Mouse (Mus musculus): Measurements from ENCODE around the gene Flt3. TPM values are rescaled to one million over a fixed set of nuclear protein-coding genes. Genes with fewer than 3 reads are reported as not detected.

Gene Flt3
- total and polyA plus RNA-seq, 3 experiments = 0.11 TPM; not detected in 2

- no peak for DNase-seq (ENCODE audit: low spot score)
- no peak for TF ChIP-seq POLR2AphosphoS5 (IDR thresholded peaks at IDR 0.05; ENCODE audit: insufficient replicate concordance, low read depth, low read length)
- H3K9me3 ChIP-seq (replicated peaks) = no peaks in the 10 kb centered on the region
- ATAC-seq (ENCODE audit: extremely low read depth, insufficient number of reproducible peaks, low FRiP score, poor library complexity, severe bottlenecking) = no peak
- no peaks in the 10 kb centered on the region for H3K4me1 ChIP-seq (ENCODE audit: insufficient read depth, low read depth, low read length)
- H3K27me3 ChIP-seq (ENCODE audit: insufficient read depth, low read length) = peaks cover 59% of the 10 kb centered on the region
- H3K4me3 ChIP-seq (ENCODE audit: low read depth, low read length) = no peak overlapping the region
- H3K36me3 ChIP-seq (replicated peaks) = no peaks in the 10 kb centered on the region
Observed at GRCm38 (mm10) chr5:147300001-147300363, 100.3 kb downstream of the Flt3 start.

- Histone ChIP-seq H3K36me3 (replicated peaks) (no peaks in the 10 kb centered on the region), H3K27me3 (ENCODE audit: insufficient read depth, low read length) (peaks cover 53% of the 10 kb centered on the region), H3K4me3 (ENCODE audit: low read depth, low read length) (no peak overlapping the region), H3K4me1 (ENCODE audit: insufficient read depth, low read depth, low read length) (no peaks in the 10 kb centered on the region), H3K9me3 (replicated peaks) (no peaks in the 10 kb centered on the region)
- DNase-seq (ENCODE audit: low spot score) = no peak
- no peak for ATAC-seq (ENCODE audit: extremely low read depth, insufficient number of reproducible peaks, low FRiP score, poor library complexity, severe bottlenecking)
- no peak for TF ChIP-seq TAL1 (conservative IDR thresholded peaks at IDR 0.05; ENCODE audit: low read depth, low read length)
Observed at GRCm38 (mm10) chr5:147299255-147300000, 100.9 kb downstream of the Flt3 start.

GRCm38 (mm10) chr5:147297249-147297648, 103.0 kb downstream of the Flt3 start:
- Histone ChIP-seq H3K36me3 (replicated peaks) (no peaks in the 10 kb centered on the region), H3K27me3 (ENCODE audit: insufficient read depth, low read length) (peaks cover 42% of the 10 kb centered on the region), H3K4me3 (ENCODE audit: low read depth, low read length) (no peak overlapping the region), H3K4me1 (ENCODE audit: insufficient read depth, low read depth, low read length) (no peaks in the 10 kb centered on the region; the same call in 1 of the 2 replicates), H3K9me3 (replicated peaks) (no peaks in the 10 kb centered on the region)
- ATAC-seq (ENCODE audit: extremely low read depth, insufficient number of reproducible peaks, low FRiP score, poor library complexity, severe bottlenecking) (no peak), DNase-seq (ENCODE audit: low spot score) (no peak)
- no peak for TF ChIP-seq POLR2AphosphoS5 (IDR thresholded peaks at IDR 0.05; ENCODE audit: insufficient replicate concordance, low read depth, low read length)

GRCm38 (mm10) chr5:147294121-147294520, 106.2 kb downstream of the Flt3 start:
- peaks cover 19% of the 10 kb centered on the region for H3K27me3 ChIP-seq (ENCODE audit: insufficient read depth, low read length)
- ATAC-seq (ENCODE audit: extremely low read depth, insufficient number of reproducible peaks, low FRiP score, poor library complexity, severe bottlenecking) = no peak

GRCm38 (mm10) chr5:147293127-147293910, 107.0 kb downstream of the Flt3 start:
- DNase-seq (ENCODE audit: low spot score) = peak; percentile 45
- Histone ChIP-seq H3K9me3 (replicated peaks) (no peaks in the 10 kb centered on the region), H3K4me1 (ENCODE audit: insufficient read depth, low read depth, low read length) (no peaks in the 10 kb centered on the region; the same call in 1 of the 2 replicates), H3K27me3 (ENCODE audit: insufficient read depth, low read length) (peaks cover 17% of the 10 kb centered on the region), H3K36me3 (replicated peaks) (no peaks in the 10 kb centered on the region), H3K4me3 (ENCODE audit: low read depth, low read length) (no peak overlapping the region)
- TF ChIP-seq CTCF (IDR thresholded peaks at IDR 0.05; ENCODE audit: low read depth, low read length) (peak; percentile 82), TAL1 (conservative IDR thresholded peaks at IDR 0.05; ENCODE audit: low read depth, low read length) (no peak), POLR2AphosphoS5 (IDR thresholded peaks at IDR 0.05; ENCODE audit: insufficient replicate concordance, low read depth, low read length) (no peak), GATA2 (IDR thresholded peaks at IDR 0.05; ENCODE audit: borderline replicate concordance, low read depth, low read length) (no peak)
- ATAC-seq (ENCODE audit: extremely low read depth, insufficient number of reproducible peaks, low FRiP score, poor library complexity, severe bottlenecking) = peak; percentile 66

More at GRCm38 (mm10) chr5:147294121-147294520, 106.2 kb downstream of the Flt3 start:
- no peak for DNase-seq (ENCODE audit: low spot score)
- no peak overlapping the region for H3K4me3 ChIP-seq (ENCODE audit: low read depth, low read length)
- H3K4me1 ChIP-seq (ENCODE audit: insufficient read depth, low read depth, low read length) = no peaks in the 10 kb centered on the region; the same call in 1 of the 2 replicates
- TF ChIP-seq CTCF (IDR thresholded peaks at IDR 0.05; ENCODE audit: low read depth, low read length) = no peak
- no peaks in the 10 kb centered on the region for H3K9me3 ChIP-seq (replicated peaks)
- H3K36me3 ChIP-seq (replicated peaks) = no peaks in the 10 kb centered on the region

- ATAC-seq (ENCODE audit: extremely low read depth, insufficient number of reproducible peaks, low FRiP score, poor library complexity, severe bottlenecking) (no peak), DNase-seq (ENCODE audit: low spot score) (no peak)
- no peak overlapping the region for H3K4me3 ChIP-seq (ENCODE audit: low read depth, low read length)
- no peaks in the 10 kb centered on the region; the same call in 1 of the 2 replicates for H3K4me1 ChIP-seq (ENCODE audit: insufficient read depth, low read depth, low read length)
- no peaks in the 10 kb centered on the region for H3K9me3 ChIP-seq (replicated peaks)
- TF ChIP-seq POLR2AphosphoS5 (IDR thresholded peaks at IDR 0.05; ENCODE audit: insufficient replicate concordance, low read depth, low read length) (no peak), TAL1 (conservative IDR thresholded peaks at IDR 0.05; ENCODE audit: low read depth, low read length) (no peak), CTCF (IDR thresholded peaks at IDR 0.05; ENCODE audit: low read depth, low read length) (no peak), GATA2 (IDR thresholded peaks at IDR 0.05; ENCODE audit: borderline replicate concordance, low read depth, low read length) (no peak), GATA1 (IDR thresholded peaks at IDR 0.05; ENCODE audit: borderline replicate concordance, low read length) (no peak)
- peaks cover 17% of the 10 kb centered on the region for H3K27me3 ChIP-seq (ENCODE audit: insufficient read depth, low read length)
- H3K36me3 ChIP-seq (replicated peaks) = no peaks in the 10 kb centered on the region
Observed at GRCm38 (mm10) chr5:147292506-147293120, 107.7 kb downstream of the Flt3 start.

All from G1E (cell line).